Mouse (Mus musculus): ENCODE results near the gene Cyp2c38.
"Not testable (repeated sequence)": the region's sequence is repeated elsewhere in the genome, so short reads cannot be mapped to it uniquely, and the experiment has no call there.

- TF ChIP-seq EP300, CTCF (IDR thresholded peaks at IDR 0.05; ENCODE audit: low read depth): not testable (repeated sequence)
Observed at GRCm38 (mm10) chr19:39483961-39484360, 21.1 kb upstream of the Cyp2c38 start.
